Mouse (Mus musculus) heart, adult 2 months (tissue): ENCODE data around the gene Grid2. TPM values are rescaled to one million over a fixed set of nuclear protein-coding genes. Genes with fewer than 3 reads are reported as not detected.

Source experiments
- DNase-seq, 2 experiments: peaks; one replicate each; pipeline ENCODE4 v3.0.0; 2021
- H3K27ac ChIP-seq: fragments of 200-600 bp; 2 replicates; pipeline ENCODE4 v1.8.1; 2022
- H3K27me3 ChIP-seq: fragments of 200-500 bp; 2 replicates; pipeline ENCODE4 v1.6.1; 2012; ENCODE audit warnings: mild to moderate bottlenecking, low read length, inconsistent platforms, mixed read lengths; ENCODE audit not compliant: control insufficient read depth, insufficient read depth
- H3K36me3 ChIP-seq: fragments of 200-500 bp; 2 replicates; pipeline ENCODE4 v1.6.1; 2012; ENCODE audit warnings: low read length, inconsistent platforms; ENCODE audit not compliant: control insufficient read depth, insufficient read depth
- H3K4me1 ChIP-seq: fragments of 200-500 bp; 2 replicates; pipeline ENCODE4 v1.6.1; 2011; ENCODE audit warnings: low read length; ENCODE audit not compliant: control insufficient read depth, insufficient read depth
- H3K4me3 ChIP-seq: fragments of 200-600 bp; 2 replicates; pipeline ENCODE4 v1.8.1; 2022
- H3K79me2 ChIP-seq: fragments of 200-500 bp; replicated peaks from 2 replicates; pipeline ENCODE4 v1.6.1; 2012; ENCODE audit warnings: mild to moderate bottlenecking, inconsistent platforms, low read length, moderate library complexity, mixed read lengths; ENCODE audit not compliant: control insufficient read depth, insufficient read depth
- H3K9ac ChIP-seq: fragments of 200-500 bp; 2 replicates; pipeline ENCODE4 v1.6.1; 2012; ENCODE audit warnings: low read depth, mild to moderate bottlenecking, control low read depth, inconsistent platforms, low read length, mixed read lengths
- CTCF ChIP-seq: fragments of 200-600 bp; IDR thresholded peaks from 2 replicates; pipeline ENCODE4 v1.8.1; 2022; ENCODE audit warnings: antibody characterized with exemption, mild to moderate bottlenecking, moderate library complexity
- EP300 ChIP-seq: fragments of 200-500 bp; IDR thresholded peaks from 2 replicates; pipeline ENCODE4 v1.6.1; 2011; ENCODE audit warnings: low read depth, low read length, control low read depth; ENCODE audit not compliant: insufficient read depth
- POLR2A ChIP-seq: fragments of 200-500 bp; IDR thresholded peaks from 2 replicates; pipeline ENCODE4 v1.6.1; 2011; ENCODE audit warnings: mild to moderate bottlenecking, low read depth, low read length, control low read depth; ENCODE audit not compliant: insufficient read depth
- WGBS: fragments of 180-500 bp; shearing (Covaris S2); methylation state at CpG from one replicate; pipeline ENCODE4 v1.1.7; 2018; 5-methylcytosine and 5-hydroxymethylcytosine counted together
- intact Hi-C: fragments of 180-260 bp; cut with DNase I; formaldehyde crosslinking; loops from one replicate; pipeline ENCODE4 v1.15.1; 2025
- polyA plus RNA-seq: library from polyadenylated mRNA; depleted of rRNA; stranded (reverse); fragments of >200 nt; gene quantifications from 2 replicates; pipeline ENCODE4 v1.2.3, GENCODE M21; 2012
- total RNA-seq, 2 experiments: library from RNA; stranded (reverse); gene quantifications; 2 replicates each; pipeline ENCODE4 v1.2.3; 2021

Grid2 gene
- total and polyA plus RNA-seq, 3 experiments, result 0.05 to 0.08 TPM; not detected in 1

DNA sequence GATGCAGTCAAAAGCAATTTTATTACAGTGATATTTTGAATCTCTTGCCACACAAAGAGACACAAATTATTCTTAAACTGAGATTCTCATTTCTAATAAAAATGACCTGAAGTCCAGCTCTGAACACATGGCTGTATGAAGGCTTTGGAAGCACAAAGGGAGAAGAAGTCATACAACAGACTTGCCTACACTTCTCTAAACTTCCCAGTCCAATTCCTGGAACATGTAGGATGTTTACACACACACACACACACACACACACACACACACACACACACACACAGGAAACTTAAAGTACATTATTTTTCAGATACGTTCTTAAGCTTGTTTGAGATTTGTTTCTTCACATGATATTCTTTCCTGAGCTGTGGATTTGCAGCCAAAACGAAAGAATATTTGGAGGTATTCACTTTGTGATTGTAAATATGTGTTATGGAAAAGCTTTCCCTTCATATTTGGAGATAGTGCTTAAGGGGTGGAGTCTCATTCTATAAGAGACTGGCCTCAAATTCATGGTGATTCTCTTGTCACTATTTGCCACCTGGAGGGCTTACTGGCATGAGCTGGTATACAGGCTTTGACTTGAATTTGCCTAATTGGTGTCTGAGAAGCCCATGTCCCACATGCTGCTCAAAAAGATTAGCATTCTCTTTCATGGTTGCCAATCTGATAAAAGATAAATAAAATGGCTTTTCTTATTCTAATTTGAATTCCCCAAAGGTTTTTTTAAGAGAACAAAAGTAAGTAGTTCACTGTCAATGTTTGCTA lies 1049.2 kb downstream of the Grid2 start:
- Histone ChIP-seq H3K4me3 (no peak overlapping the region), H3K36me3 (no peaks in the 10 kb centered on the region), H3K9ac (no peak overlapping the region), H3K4me1 (no peaks in the 10 kb centered on the region), H3K79me2 (no peaks in the 10 kb centered on the region), H3K27ac (no peak overlapping the region), H3K27me3 (no peaks in the 10 kb centered on the region)
- no peak for DNase-seq
- intact Hi-C loops, result no loop called here
- TF ChIP-seq POLR2A (no peak), CTCF (no peak)
- WGBS, result 50% methylated on average over 2 of the region's 2 CpGs

- no peak for DNase-seq
- 74% methylated on average over 1 of the region's 1 CpGs for WGBS
- Histone ChIP-seq H3K9ac (no peak overlapping the region), H3K4me1 (no peaks in the 10 kb centered on the region), H3K27ac (no peak overlapping the region), H3K27me3 (no peaks in the 10 kb centered on the region), H3K4me3 (no peak overlapping the region), H3K36me3 (no peaks in the 10 kb centered on the region), H3K79me2 (no peaks in the 10 kb centered on the region)
- TF ChIP-seq EP300 (no peak), POLR2A (no peak), CTCF (no peak)
- intact Hi-C loops, result no loop called here
These were observed 1053.0 kb downstream of the Grid2 start for GRCm38 (mm10) chr6:64308631-64309030.

DNA sequence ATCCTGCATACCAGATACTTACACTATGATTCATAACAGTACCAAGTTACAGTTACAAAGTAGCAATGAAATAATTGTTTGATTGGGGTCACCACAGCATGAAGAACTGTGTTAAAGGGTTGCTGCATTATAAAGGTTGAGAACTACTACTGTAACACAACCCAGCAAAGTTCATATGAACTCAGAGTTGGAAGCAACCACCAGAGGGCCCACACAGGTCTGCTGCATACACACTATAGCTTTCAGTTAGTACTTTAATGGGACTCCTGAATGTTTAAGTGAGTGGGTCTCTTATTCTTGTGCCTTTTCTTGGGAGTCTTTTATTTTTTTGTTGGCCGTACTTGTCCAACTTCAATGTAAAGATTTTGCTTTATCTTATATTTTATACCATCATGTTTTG lies 1057.5 kb downstream of the Grid2 start:
- WGBS, result 89% methylated on average over 1 of the region's 1 CpGs
- no peak overlapping the region for H3K4me3 ChIP-seq
- H3K27ac ChIP-seq, result no peak overlapping the region
- no peaks in the 10 kb centered on the region for H3K79me2 ChIP-seq
- intact Hi-C loops, result loop anchor here (5.0 to 10.0 kb wide), 2 partner anchors 252 to 339 kb away; no protein-coding TSS in a partner anchor
- H3K9ac ChIP-seq, result no peak overlapping the region
- H3K27me3 ChIP-seq, result no peaks in the 10 kb centered on the region
- no peaks in the 10 kb centered on the region for H3K4me1 ChIP-seq
- H3K36me3 ChIP-seq, result no peaks in the 10 kb centered on the region
- no peak for DNase-seq
- TF ChIP-seq POLR2A, result no peak
- peak; percentile 43 for TF ChIP-seq CTCF

DNA sequence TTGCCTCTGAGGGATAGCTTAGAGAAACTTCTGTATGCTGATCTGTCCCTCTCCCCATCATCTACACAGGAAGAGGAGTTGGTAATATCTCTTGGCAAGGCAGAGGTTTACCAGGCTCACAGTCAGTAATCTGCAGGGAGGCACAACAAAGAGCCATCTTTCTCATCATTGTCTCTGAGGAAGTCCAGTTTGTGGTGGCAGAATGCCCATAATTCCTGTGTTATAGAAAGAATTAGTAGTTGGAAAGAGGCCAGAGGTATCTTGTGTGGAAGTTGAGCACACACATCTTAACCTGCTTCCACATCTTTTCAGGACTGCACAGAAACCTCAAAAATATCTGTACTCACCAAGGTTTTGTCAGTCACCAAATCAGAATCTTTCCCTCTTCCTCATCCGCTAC lies 1071.3 kb downstream of the Grid2 start:
- no peak overlapping the region for H3K4me3 ChIP-seq
- H3K4me1 ChIP-seq, result no peaks in the 10 kb centered on the region
- no peaks in the 10 kb centered on the region for H3K79me2 ChIP-seq
- 84% methylated on average over 1 of the region's 1 CpGs for WGBS
- intact Hi-C loops, result no loop called here
- DNase-seq, result no peak
- H3K9ac ChIP-seq, result no peak overlapping the region
- TF ChIP-seq POLR2A (no peak), CTCF (no peak)
- H3K27ac ChIP-seq, result no peak overlapping the region
- H3K27me3 ChIP-seq, result no peaks in the 10 kb centered on the region
- H3K36me3 ChIP-seq, result no peaks in the 10 kb centered on the region

DNA sequence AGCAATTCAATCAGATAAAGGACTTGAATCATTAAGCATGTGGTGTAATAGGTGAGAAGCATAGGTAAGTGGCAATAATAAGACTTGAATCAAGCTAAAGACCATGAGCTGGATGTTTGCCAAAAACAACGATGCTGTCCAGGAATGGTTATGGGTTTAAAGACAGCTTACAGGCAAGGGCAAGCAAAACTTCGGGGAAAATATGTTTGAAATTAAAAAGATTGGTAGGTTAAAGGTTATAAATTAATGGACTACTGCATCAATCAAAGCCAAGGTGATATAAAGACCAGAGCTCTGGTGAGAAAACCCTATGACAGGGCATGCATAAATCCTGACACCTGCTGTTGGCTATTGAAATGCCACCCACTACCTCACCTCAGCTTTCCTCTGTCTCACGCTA lies 1072.2 kb downstream of the Grid2 start:
- no peaks in the 10 kb centered on the region for H3K36me3 ChIP-seq
- H3K27me3 ChIP-seq, result no peaks in the 10 kb centered on the region
- intact Hi-C loops, result no loop called here
- no peak overlapping the region for H3K4me3 ChIP-seq
- no peak overlapping the region for H3K9ac ChIP-seq
- no peak overlapping the region for H3K27ac ChIP-seq
- H3K4me1 ChIP-seq, result no peaks in the 10 kb centered on the region
- H3K79me2 ChIP-seq, result no peaks in the 10 kb centered on the region
- 61% methylated on average over 3 of the region's 3 CpGs for WGBS
- TF ChIP-seq CTCF (0 out of 2 replicates have a peak, but pooled peaks have one; percentile 6), EP300 (no peak), POLR2A (no peak)
- no peak for DNase-seq

DNA sequence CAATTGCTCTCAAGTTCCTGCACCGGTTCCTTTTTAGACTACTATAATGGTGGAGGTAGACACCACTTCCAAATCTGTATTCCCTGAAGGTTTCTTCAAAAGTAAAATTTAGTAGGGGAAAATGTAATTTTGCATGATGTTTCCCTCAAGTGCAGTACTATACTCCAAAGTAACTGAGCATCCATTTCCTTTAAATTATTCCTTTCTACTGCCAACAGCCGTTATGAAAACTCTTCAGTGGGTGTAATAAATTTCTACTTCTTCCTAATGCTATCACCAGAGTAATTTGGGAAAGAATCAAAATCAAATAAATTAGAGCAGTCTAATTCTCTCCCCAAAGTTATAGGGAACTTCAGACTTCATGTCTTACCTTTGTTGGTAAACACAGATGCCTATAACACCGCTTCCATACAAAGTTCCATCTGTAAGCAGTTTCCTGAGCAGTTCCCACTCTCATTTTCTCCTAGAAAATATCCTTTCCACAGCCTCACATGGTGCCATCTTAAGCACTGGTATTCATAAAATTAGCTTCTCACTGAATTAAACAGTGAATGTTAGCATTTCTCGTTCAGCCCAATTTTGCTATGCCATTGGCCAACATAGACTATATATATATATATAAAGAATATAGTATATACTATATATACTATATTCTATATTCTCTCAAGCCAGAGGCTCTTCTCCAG lies 1142.9 kb downstream of the Grid2 start:
- intact Hi-C loops, result no loop called here
- WGBS, result 79% methylated on average over 4 of the region's 4 CpGs
- no peak for TF ChIP-seq EP300
- no peak for TF ChIP-seq POLR2A
- TF ChIP-seq CTCF, result no peak
- no peak for DNase-seq
- H3K4me3 ChIP-seq, result no peak overlapping the region
- H3K4me1 ChIP-seq, result no peaks in the 10 kb centered on the region
- no peaks in the 10 kb centered on the region for H3K27me3 ChIP-seq
- no peaks in the 10 kb centered on the region for H3K36me3 ChIP-seq
- no peaks in the 10 kb centered on the region for H3K79me2 ChIP-seq
- H3K27ac ChIP-seq, result no peak overlapping the region
- no peak overlapping the region for H3K9ac ChIP-seq
